9 mouse cellular contexts compared by ENCODE assay signal in the genomic region with DNA sequence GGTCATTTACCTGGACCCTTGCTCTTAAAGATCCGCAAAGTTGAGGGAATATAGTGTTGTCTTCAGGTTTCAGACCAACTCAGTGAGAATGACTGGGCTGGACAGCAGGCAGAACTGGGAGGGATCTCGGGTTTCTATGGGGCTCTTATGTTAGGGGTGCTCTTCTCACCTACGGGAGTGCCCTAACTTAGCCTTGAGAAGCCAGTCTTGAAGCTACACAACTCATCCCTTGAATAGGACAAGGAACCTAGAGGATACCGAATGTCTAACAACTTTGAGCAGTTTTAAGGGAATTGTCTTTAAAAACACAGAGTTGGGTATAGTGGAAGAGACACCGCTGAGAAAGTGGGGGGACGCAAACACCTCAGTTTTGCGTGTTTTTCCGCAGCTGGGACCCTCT. TPM values are rescaled to one million over a fixed set of nuclear protein-coding genes. Genes with fewer than 3 reads are reported as not detected.
A peak's percentile ranks its signal among the peaks of the same experiment; 100 is the strongest.
DNase-seq lines count a peak whose midpoint lies in the region; ATAC-seq and TF ChIP-seq lines count a peak whose summit lies in the region.
"Had no signal": no experiment of that assay in that cellular context is flagged by ENCODE, and none has a peak within 500 bp of the region (broad histone marks: within the 10 kb centered on the region; RNA-seq: fewer than 3 reads in every experiment).

No protein-coding gene starts in this region.

- peaks cover 46% of the 10 kb centered on the region for H3K27me3 ChIP-seq in heart, embryonic 15.5 days
- no peaks in the 10 kb centered on the region for H3K27me3 ChIP-seq in hindbrain, embryonic 16.5 days (replicated peaks; ENCODE audit: control insufficient read depth, insufficient read depth, low read length)
- no peaks in the 10 kb centered on the region; the same call in 1 of the 2 replicates for H3K27me3 ChIP-seq in midbrain, embryonic 16.5 days (ENCODE audit: control insufficient read depth, insufficient read depth, low read depth, low read length)

- TF ChIP-seq CTCF in cortical plate, adult 2 months (IDR thresholded peaks at IDR 0.05; ENCODE audit: extremely low read depth, insufficient read depth, low read length): no peak

- H3K9ac ChIP-seq in heart, embryonic 15.5 days: peak overlapping the region; percentile 78
- peak overlapping the region; percentile 95 for H3K9ac ChIP-seq in hindbrain, embryonic 16.5 days (ENCODE audit: low read depth, low read length)
- peak overlapping the region; percentile 97 for H3K9ac ChIP-seq in midbrain, embryonic 16.5 days (ENCODE audit: low read depth, low read length)

- H3K36me3 ChIP-seq in heart, embryonic 15.5 days: no peaks in the 10 kb centered on the region
- H3K36me3 ChIP-seq in hindbrain, embryonic 16.5 days (ENCODE audit: control insufficient read depth, insufficient read depth, low read length): no peaks in the 10 kb centered on the region
- H3K36me3 ChIP-seq in midbrain, embryonic 16.5 days (ENCODE audit: control insufficient read depth, insufficient read depth, low read length): 0 out of 2 replicates have a peak, but pooled peaks cover 3% of the 10 kb centered on the region

- WGBS in heart, embryonic 15.5 days: 4% methylated on average over 8 of the region's 8 CpGs
- WGBS in hindbrain, embryonic 16.5 days: 4% methylated on average over 8 of the region's 8 CpGs
- 2% methylated on average over 8 of the region's 8 CpGs for WGBS in midbrain, embryonic 16.5 days

- DNase-seq in heart, postnatal 4 days: no peak
- DNase-seq in gastrocnemius, postnatal 14 days: no peak
- DNase-seq in right cerebral cortex, adult 2 months (ENCODE audit: low spot score in 2 of 2): no peak

- H3K4me1 ChIP-seq in heart, embryonic 15.5 days (replicated peaks): peaks cover 17% of the 10 kb centered on the region
- no peaks in the 10 kb centered on the region for H3K4me1 ChIP-seq in cortical plate, adult 2 months (ENCODE audit: control insufficient read depth, insufficient read depth, low read length)
- peaks cover 14% of the 10 kb centered on the region for H3K4me1 ChIP-seq in hindbrain, embryonic 16.5 days (ENCODE audit: control insufficient read depth, insufficient read depth, low read depth, low read length)
- H3K4me1 ChIP-seq in midbrain, embryonic 16.5 days (ENCODE audit: control insufficient read depth, insufficient read depth, low read length): peaks cover 18% of the 10 kb centered on the region

- TF ChIP-seq POLR2A in cortical plate, adult 2 months (IDR thresholded peaks at IDR 0.05; ENCODE audit: extremely low read depth, insufficient read depth, low read length): no peak

- H3K4me2 ChIP-seq in heart, embryonic 15.5 days: peak overlapping the region; percentile 100
- H3K4me2 ChIP-seq in hindbrain, embryonic 16.5 days (ENCODE audit: low read length): peak overlapping the region; percentile 94
- H3K4me2 ChIP-seq in midbrain, embryonic 16.5 days (ENCODE audit: low read length): peak overlapping the region; percentile 96

- intact Hi-C loops in gastrocnemius, postnatal 14 days (cut with DNase I; ENCODE audit: low total_unique reads): no loop called here

- no peak for ATAC-seq in heart, embryonic 15.5 days (replicated peaks; ENCODE audit: insufficient number of reproducible peaks, insufficient read depth, low FRiP score, low read depth)
- ATAC-seq in hindbrain, embryonic 16.5 days: no peak
- no peak for ATAC-seq in midbrain, embryonic 16.5 days
- ATAC-seq in megakaryocyte-erythroid progenitor cell, adult 5-6 weeks (replicated peaks; ENCODE audit: low FRiP score, low TSS enrichment, poor library complexity, severe bottlenecking): no peak
- ATAC-seq: inflammation-experienced regulatory T-cells, adult 6 months had no signal

- no peak overlapping the region for H3K27ac ChIP-seq in heart, embryonic 15.5 days
- no peak overlapping the region for H3K27ac ChIP-seq in cortical plate, adult 2 months (ENCODE audit: insufficient read depth, low read length)
- peak overlapping the region; percentile 91; the same call in 1 of the 2 replicates for H3K27ac ChIP-seq in hindbrain, embryonic 16.5 days (ENCODE audit: low read depth, low read length)
- H3K27ac ChIP-seq in midbrain, embryonic 16.5 days (ENCODE audit: low read length): peak overlapping the region; percentile 94

- no peaks in the 10 kb centered on the region for H3K9me3 ChIP-seq in heart, embryonic 15.5 days (replicated peaks)
- no peaks in the 10 kb centered on the region for H3K9me3 ChIP-seq in hindbrain, embryonic 16.5 days (ENCODE audit: control insufficient read depth, low read length)
- H3K9me3 ChIP-seq in midbrain, embryonic 16.5 days (replicated peaks; ENCODE audit: control insufficient read depth, low read length, poor library complexity, severe bottlenecking): no peaks in the 10 kb centered on the region

- H3K4me3 ChIP-seq in heart, embryonic 15.5 days: peak overlapping the region; percentile 79
- peak overlapping the region; percentile 60 for H3K4me3 ChIP-seq in cortical plate, adult 2 months (ENCODE audit: insufficient read depth, low read length)
- peak overlapping the region; percentile 96 for H3K4me3 ChIP-seq in hindbrain, embryonic 16.5 days (ENCODE audit: low read length)
- peak overlapping the region; percentile 93 for H3K4me3 ChIP-seq in midbrain, embryonic 16.5 days (ENCODE audit: low read depth, low read length)

RNA-seq across cellular contexts. Expression of a gene that starts 0.5 kb away (rescaled TPM):
- polyA plus RNA-seq in heart, embryonic 15.5 days (2015; fragmentation: Nextera tagmentation; extraction: Ambion mirVana): 0.19 and 0.71 TPM in 2 replicates
- total RNA-seq in heart, postnatal 4 days (2021): under 1 TPM; 0.43 to 0.52 TPM
- 1.3 and 2.0 TPM in 2 replicates for polyA plus RNA-seq in cortical plate, adult 2 months (2012; rRNA removed)
- polyA plus RNA-seq in hindbrain, embryonic 16.5 days (2015; fragmentation: Nextera tagmentation; extraction: Ambion mirVana): 4.4 and 9.0 TPM in 2 replicates
- 8.7 and 9.1 TPM in 2 replicates for polyA plus RNA-seq in midbrain, embryonic 16.5 days (2015; fragmentation: Nextera tagmentation; extraction: Ambion mirVana)
- total RNA-seq in gastrocnemius, postnatal 14 days (2021): under 1 TPM; 0.37 to 0.58 TPM
- total RNA-seq in megakaryocyte-erythroid progenitor cell, adult 5-6 weeks (2014; fragmentation: Nextera tagmentation): not detected in 2 replicates
- not detected in 2 replicates for total RNA-seq in megakaryocyte-erythroid progenitor cell, adult 5-6 weeks (2017)
- polyA plus RNA-seq: inflammation-experienced regulatory T-cells, adult 6 months had no signal

RNA-seq across cellular contexts. Expression of a gene that starts 39.2 kb away (rescaled TPM):
- polyA plus RNA-seq in heart, embryonic 15.5 days (2015; fragmentation: Nextera tagmentation; extraction: Ambion mirVana): 9.1 and 13.0 TPM in 2 replicates
- total RNA-seq in heart, postnatal 4 days (2021): 10 to 100 TPM; 13.9 to 16.5 TPM
- polyA plus RNA-seq in cortical plate, adult 2 months (2012; rRNA removed): 27.2 and 27.9 TPM in 2 replicates
- polyA plus RNA-seq in hindbrain, embryonic 16.5 days (2015; fragmentation: Nextera tagmentation; extraction: Ambion mirVana): 12.8 and 17.7 TPM in 2 replicates
- 13.4 and 15.9 TPM in 2 replicates for polyA plus RNA-seq in midbrain, embryonic 16.5 days (2015; fragmentation: Nextera tagmentation; extraction: Ambion mirVana)
- 10 to 100 TPM; 31.8 to 39.9 TPM for total RNA-seq in gastrocnemius, postnatal 14 days (2021)
- 0.35 TPM in 1 of 2 replicates, not detected in the other for total RNA-seq in megakaryocyte-erythroid progenitor cell, adult 5-6 weeks (2014; fragmentation: Nextera tagmentation)
- total RNA-seq in megakaryocyte-erythroid progenitor cell, adult 5-6 weeks (2017): 0.42 TPM in 1 of 2 replicates, not detected in the other

RNA-seq across cellular contexts. Expression of a gene that starts 54.7 kb away (rescaled TPM):
- 5.3 and 5.8 TPM in 2 replicates for polyA plus RNA-seq in heart, embryonic 15.5 days (2015; fragmentation: Nextera tagmentation; extraction: Ambion mirVana)
- 1 to 10 TPM; 3.7 to 3.8 TPM for total RNA-seq in heart, postnatal 4 days (2021)
- polyA plus RNA-seq in cortical plate, adult 2 months (2012; rRNA removed): 4.1 and 4.2 TPM in 2 replicates
- polyA plus RNA-seq in hindbrain, embryonic 16.5 days (2015; fragmentation: Nextera tagmentation; extraction: Ambion mirVana): 7.7 and 8.3 TPM in 2 replicates
- polyA plus RNA-seq in midbrain, embryonic 16.5 days (2015; fragmentation: Nextera tagmentation; extraction: Ambion mirVana): 8.5 and 9.0 TPM in 2 replicates
- total RNA-seq in gastrocnemius, postnatal 14 days (2021): 1 to 10 TPM; 4.9 to 5.4 TPM
- 4.9 and 8.3 TPM in 2 replicates for total RNA-seq in megakaryocyte-erythroid progenitor cell, adult 5-6 weeks (2014; fragmentation: Nextera tagmentation)
- total RNA-seq in megakaryocyte-erythroid progenitor cell, adult 5-6 weeks (2017): 0.30 and 6.7 TPM in 2 replicates

Comparison
In these comparisons a context has a peak if more than half of its experiments do, and no peak if none do; other contexts are left out.
1. H3K27ac ChIP-seq: peak in hindbrain, embryonic 16.5 days (single experiment) and midbrain, embryonic 16.5 days (single experiment); none in heart, embryonic 15.5 days (single experiment) and cortical plate, adult 2 months (single experiment).
2. Peak in every context shown above with its lines, with median percentiles within 50 percentile points of each other: H3K4me2 ChIP-seq, H3K4me3 ChIP-seq and H3K9ac ChIP-seq.